Mouse (Mus musculus) hindbrain, embryonic 16.5 days (tissue): Measurements from ENCODE around the gene Zar1. TPM values are rescaled to one million over a fixed set of nuclear protein-coding genes. Genes with fewer than 3 reads are reported as not detected.
"Not testable (repeated sequence)": the region's sequence is repeated elsewhere in the genome, so short reads cannot be mapped to it uniquely, and the experiment has no call there.

Experiments used
- ATAC-seq: fragments of 200-750 bp; cut with Nextera tagmentation; 2 replicates; pipeline ENCODE4 v1.8.0; 2017; ENCODE audit warnings: moderate TSS enrichment, moderate library complexity
- H3K27ac ChIP-seq: fragments of 300-500 bp; sonication (generic); 2 replicates; pipeline ENCODE4 v1.5.1; 2014; ENCODE audit warnings: low read depth, mild to moderate bottlenecking, control low read depth, low read length, moderate library complexity
- H3K27me3 ChIP-seq: fragments of 300-500 bp; sonication (generic); replicated peaks from 2 replicates; pipeline ENCODE4 v1.6.1; 2014; ENCODE audit warnings: low read length; ENCODE audit not compliant: control insufficient read depth, insufficient read depth
- H3K36me3 ChIP-seq: fragments of 300-500 bp; sonication (generic); 2 replicates; pipeline ENCODE4 v1.6.1; 2014; ENCODE audit warnings: mild to moderate bottlenecking, low read length, moderate library complexity, mixed read lengths; ENCODE audit not compliant: control insufficient read depth, insufficient read depth
- H3K4me1 ChIP-seq: fragments of 300-500 bp; sonication (generic); 2 replicates; pipeline ENCODE4 v1.6.1; 2014; ENCODE audit warnings: low read depth, low read length; ENCODE audit not compliant: control insufficient read depth, insufficient read depth
- H3K4me2 ChIP-seq: fragments of 300-500 bp; sonication (generic); 2 replicates; pipeline ENCODE4 v1.6.1; 2014; ENCODE audit warnings: mild to moderate bottlenecking, low read length, control low read depth, moderate library complexity
- H3K4me3 ChIP-seq: fragments of 300-500 bp; sonication (generic); 2 replicates; pipeline ENCODE4 v1.5.1; 2014; ENCODE audit warnings: mild to moderate bottlenecking, low read length, control low read depth, moderate library complexity
- H3K9ac ChIP-seq: fragments of 300-500 bp; sonication (generic); 2 replicates; pipeline ENCODE4 v1.6.1; 2014; ENCODE audit warnings: low read depth, mild to moderate bottlenecking, control low read depth, low read length, moderate library complexity
- H3K9me3 ChIP-seq: fragments of 300-500 bp; sonication (generic); 2 replicates; pipeline ENCODE4 v1.6.1; 2014; ENCODE audit warnings: mild to moderate bottlenecking, low read length, moderate library complexity; ENCODE audit not compliant: control insufficient read depth
- WGBS: fragments of 180-500 bp; shearing (Covaris S2); extraction: QIAGEN DNeasy Blood & Tissue Kit; methylation state at CpG from one replicate; pipeline ENCODE4 v1.1.7; 2014; 5-methylcytosine and 5-hydroxymethylcytosine counted together
- polyA plus RNA-seq: library from polyadenylated mRNA; unstranded; fragments of >200 nt; fragmentation: Nextera tagmentation; extraction: Ambion mirVana; gene quantifications from 2 replicates; pipeline ENCODE4 v1.2.1, GENCODE M21; 2015

The Zar1 gene
- polyA plus RNA-seq, 1 experiment from 2014 or later = 5.4 TPM

GRCm38 (mm10) chr5:72580088-72580969, 725 bp downstream of the Zar1 start:
- H3K9me3 ChIP-seq, H3K36me3 ChIP-seq, H3K27ac ChIP-seq, H3K27me3 ChIP-seq, H3K4me1 ChIP-seq: not testable (repeated sequence)
- peak; percentile 77 for ATAC-seq
- Histone ChIP-seq H3K4me2 (peak overlapping the region; percentile 69), H3K4me3 (peak overlapping the region; percentile 46), H3K9ac (peak overlapping the region; percentile 63)
- WGBS = 5% methylated on average over 39 of the region's 73 CpGs

GRCm38 (mm10) chr5:72579599-72579998, 1.5 kb downstream of the Zar1 start:
- peak overlapping the region; percentile 19; the same call in 1 of the 2 replicates for H3K4me2 ChIP-seq
- peak; percentile 62; the same call in 1 of the 2 replicates for ATAC-seq
- 25% methylated on average over 10 of the region's 10 CpGs for WGBS

GRCm38 (mm10) chr5:72565621-72566020, 15.4 kb downstream of the Zar1 start:
- 85% methylated on average over 5 of the region's 5 CpGs for WGBS
- no peak overlapping the region for H3K27ac ChIP-seq
- ATAC-seq = no peak
- H3K4me3 ChIP-seq = no peak overlapping the region
- no peaks in the 10 kb centered on the region for H3K4me1 ChIP-seq
- H3K4me2 ChIP-seq = no peak overlapping the region
- H3K36me3 ChIP-seq = no peaks in the 10 kb centered on the region
- peaks cover 11% of the 10 kb centered on the region for H3K9me3 ChIP-seq
- no peaks in the 10 kb centered on the region for H3K27me3 ChIP-seq
- no peak overlapping the region for H3K9ac ChIP-seq

More at GRCm38 (mm10) chr5:72579599-72579998, 1.5 kb downstream of the Zar1 start:
- not testable (repeated sequence) for H3K9me3 ChIP-seq, H3K4me1 ChIP-seq, H3K27me3 ChIP-seq, H3K4me3 ChIP-seq, H3K9ac ChIP-seq, H3K36me3 ChIP-seq, H3K27ac ChIP-seq

GRCm38 (mm10) chr5:72563183-72563582, 17.9 kb downstream of the Zar1 start:
- not testable (repeated sequence) for H3K27me3 ChIP-seq, H3K4me2 ChIP-seq, H3K9ac ChIP-seq, H3K4me3 ChIP-seq, H3K27ac ChIP-seq, H3K36me3 ChIP-seq, H3K9me3 ChIP-seq, ATAC-seq, H3K4me1 ChIP-seq
- 95% methylated on average over 2 of the region's 2 CpGs for WGBS

GRCm38 (mm10) chr5:72560976-72561628, 20.0 kb downstream of the Zar1 start:
- Histone ChIP-seq H3K9me3 (no peaks in the 10 kb centered on the region), H3K27ac (no peak overlapping the region), H3K4me3 (no peak overlapping the region), H3K4me1 (peaks cover 6% of the 10 kb centered on the region), H3K36me3 (no peaks in the 10 kb centered on the region), H3K27me3 (no peaks in the 10 kb centered on the region), H3K4me2 (no peak overlapping the region), H3K9ac (no peak overlapping the region)
- WGBS = 85% methylated on average over 3 of the region's 3 CpGs
- no peak for ATAC-seq

- ATAC-seq = peak; percentile 97
- 0 out of 2 replicates have a peak, but pooled peaks cover 3% of the 10 kb centered on the region for H3K36me3 ChIP-seq
- peaks cover 6% of the 10 kb centered on the region for H3K4me1 ChIP-seq
- under 1% methylated on average over 42 of the region's 42 CpGs for WGBS
- H3K9me3 ChIP-seq = no peaks in the 10 kb centered on the region
- H3K4me2 ChIP-seq = peak within 1 kb of the TSS; percentile 79
- H3K27ac ChIP-seq = peak within 1 kb of the TSS; percentile 80
- H3K9ac ChIP-seq = peak within 1 kb of the TSS; percentile 95
- H3K27me3 ChIP-seq = no peaks in the 10 kb centered on the region
- H3K4me3 ChIP-seq = peak within 1 kb of the TSS; percentile 98
Measured at GRCm38 (mm10) chr5:72559544-72560049, 21.5 kb downstream of the Zar1 start, which contains the start of gene Nfxl1. Gene Nfxl1, minus strand, starts transcription at chr5:72559684.

GRCm38 (mm10) chr5:72558716-72559526, 22.1 kb downstream of the Zar1 start:
- under 1% methylated on average over 39 of the region's 57 CpGs for WGBS
- peak; percentile 81 for ATAC-seq

GRCm38 (mm10) chr5:72556245-72556644, 24.8 kb downstream of the Zar1 start:
- H3K4me1 ChIP-seq = peaks cover 6% of the 10 kb centered on the region
- WGBS = 84% methylated on average over 3 of the region's 3 CpGs
- H3K27ac ChIP-seq = no peak overlapping the region
- H3K4me2 ChIP-seq = no peak overlapping the region
- no peaks in the 10 kb centered on the region for H3K9me3 ChIP-seq
- no peak overlapping the region for H3K4me3 ChIP-seq
- no peak overlapping the region for H3K9ac ChIP-seq
- peaks cover 3% of the 10 kb centered on the region; the same call in 1 of the 2 replicates for H3K36me3 ChIP-seq
- no peak for ATAC-seq
- H3K27me3 ChIP-seq = no peaks in the 10 kb centered on the region

More at GRCm38 (mm10) chr5:72558716-72559526, 22.1 kb downstream of the Zar1 start:
- Histone ChIP-seq H3K9me3 (no peaks in the 10 kb centered on the region), H3K4me1 (peaks cover 6% of the 10 kb centered on the region), H3K36me3 (0 out of 2 replicates have a peak, but pooled peaks cover 3% of the 10 kb centered on the region), H3K4me2 (peak overlapping the region; percentile 79), H3K27me3 (no peaks in the 10 kb centered on the region), H3K27ac (peak overlapping the region; percentile 80), H3K9ac (peak overlapping the region; percentile 95), H3K4me3 (peak overlapping the region; percentile 98)
